Mouse (Mus musculus): ENCODE measurements around the gene 4930595D18Rik. TPM values are rescaled to one million over a fixed set of nuclear protein-coding genes. Genes with fewer than 3 reads are reported as not detected.

4930595D18Rik gene
- polyA plus RNA-seq (2017; shearing (Covaris generic)) = not detected

DNA sequence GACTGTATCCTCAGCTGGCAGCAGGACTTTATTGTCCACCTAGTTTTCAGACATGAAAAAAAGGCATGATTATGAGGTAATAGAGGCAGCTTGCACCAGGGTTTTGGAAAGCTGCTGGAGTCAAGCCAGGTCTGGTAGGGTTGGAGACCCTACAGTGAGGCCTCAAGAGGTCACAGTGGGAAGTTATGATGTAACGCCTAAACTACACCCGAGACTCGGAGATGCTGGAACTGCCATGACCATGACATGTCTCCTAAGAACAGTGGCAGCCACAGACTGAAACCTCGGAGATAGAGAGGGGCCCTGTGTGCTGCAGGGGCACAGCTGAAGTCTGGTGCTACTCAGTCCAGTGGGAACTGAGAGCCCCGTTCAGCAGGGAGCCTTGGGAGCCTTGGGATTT lies at the start of gene 4930595D18Rik:
4930595D18Rik (minus strand) TSS at position 16 of the 400 bp plus-strand sequence.

DNA sequence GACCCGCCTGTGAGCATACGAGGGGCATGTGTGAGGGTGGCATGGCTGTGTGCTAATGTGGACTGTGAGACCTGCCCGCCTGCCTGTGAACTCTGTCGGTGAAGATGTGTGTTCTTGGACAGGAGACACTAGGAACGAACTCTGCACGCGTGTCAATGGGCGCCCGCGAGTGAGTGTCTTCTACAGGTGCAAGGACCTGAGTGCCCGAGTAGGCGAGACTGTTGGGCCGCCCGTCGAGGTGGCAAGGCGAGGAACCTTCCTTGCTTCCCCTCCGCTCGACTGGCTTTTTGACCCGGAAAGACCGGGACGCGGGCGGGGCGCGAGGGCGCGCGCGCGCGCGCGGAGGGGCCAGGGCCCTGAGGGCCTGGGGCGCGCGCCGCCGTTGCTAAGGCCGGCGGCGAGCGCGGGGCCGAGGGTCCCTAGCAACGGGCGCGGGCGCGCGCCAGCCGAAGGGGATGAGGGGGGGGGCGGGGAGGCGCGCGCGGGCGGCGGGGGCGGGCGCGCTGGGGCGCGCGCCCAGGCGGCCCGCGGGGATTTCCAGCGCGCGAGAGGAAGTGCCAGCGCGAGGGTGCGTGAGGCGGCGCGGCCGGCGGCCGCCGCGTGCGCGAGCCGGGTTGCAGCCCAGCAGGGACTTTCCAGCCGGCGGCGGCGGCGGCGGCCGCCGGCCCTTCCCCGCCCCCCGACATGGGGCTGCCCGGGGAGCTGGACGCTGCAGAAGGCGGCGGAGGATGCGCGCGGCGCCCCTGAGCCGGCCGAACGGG lies 18.3 kb downstream of the 4930595D18Rik start, which contains the start of gene Traf3:
Traf3 (plus strand) TSS at position 540 of the 761 bp plus-strand sequence.

Other genes with a start within 250 kb of the 4930595D18Rik start
- 3.6 TPM for gene Ankrd9, start 205.5 kb downstream of the 4930595D18Rik start, polyA plus RNA-seq (2017; shearing (Covaris generic))
- gene Rcor1, start 145.1 kb downstream of the 4930595D18Rik start, polyA plus RNA-seq (2017; shearing (Covaris generic)) = 68.7 TPM
- gene Traf3, start 18.1 kb downstream of the 4930595D18Rik start, polyA plus RNA-seq (2017; shearing (Covaris generic)) = 43.9 TPM
- gene Amn, start 86.6 kb upstream of the 4930595D18Rik start, polyA plus RNA-seq (2017; shearing (Covaris generic)) = not detected
- not detected for gene Cdc42bpb, start 193.2 kb upstream of the 4930595D18Rik start, polyA plus RNA-seq (2017; shearing (Covaris generic))
- gene Lbhd2, start 222.3 kb upstream of the 4930595D18Rik start, polyA plus RNA-seq (2017; shearing (Covaris generic)) = not detected
- not detected for gene Exoc3l4, start 232.5 kb upstream of the 4930595D18Rik start, polyA plus RNA-seq (2017; shearing (Covaris generic))